Mouse (Mus musculus): ENCODE measurements at regions not wholly inside any gene's neighbourhood (a gene's known extent, or its start where the extent isn't known, plus 50 kb on each side); places are given as distances from the start of the nearest gene placed in this dataset.

- no peak overlapping the region for H3K4me2 ChIP-seq (ENCODE audit: low read depth)
- WGBS: 70% methylated on average over 2 of the region's 2 CpGs
- H3K9me3 ChIP-seq (ENCODE audit: low read length): no peaks in the 10 kb centered on the region
- no peaks in the 10 kb centered on the region for H3K27me3 ChIP-seq (ENCODE audit: insufficient read depth, low read length)
- DNase-seq: no peak
- no peak for ATAC-seq
- no peak for TF ChIP-seq CTCF (IDR thresholded peaks at IDR 0.05; ENCODE audit: low read depth)
- no peak overlapping the region for H3K27ac ChIP-seq (ENCODE audit: low read depth, low read length)
- no peak overlapping the region for H3K4me3 ChIP-seq (ENCODE audit: low read depth, low read length)
- no peak overlapping the region for H3K9ac ChIP-seq
- H3K4me1 ChIP-seq (ENCODE audit: insufficient read depth): no peaks in the 10 kb centered on the region
- H3K36me3 ChIP-seq (ENCODE audit: insufficient read depth): no peaks in the 10 kb centered on the region
These were observed 131.9 kb downstream of the Diras2 start for GRCm38 (mm10) chr13:52399143-52399542.

GRCm38 (mm10) chr13:52403805-52404204 lies 127.3 kb downstream of the Diras2 start:
- Histone ChIP-seq H3K36me3 (ENCODE audit: insufficient read depth) (no peaks in the 10 kb centered on the region), H3K27me3 (ENCODE audit: insufficient read depth, low read length) (no peaks in the 10 kb centered on the region), H3K27ac (ENCODE audit: low read depth, low read length) (no peak overlapping the region), H3K4me3 (ENCODE audit: low read depth, low read length) (no peak overlapping the region), H3K9me3 (ENCODE audit: low read length) (no peaks in the 10 kb centered on the region), H3K4me2 (ENCODE audit: low read depth) (no peak overlapping the region), H3K9ac (no peak overlapping the region), H3K4me1 (ENCODE audit: insufficient read depth) (no peaks in the 10 kb centered on the region)
- 32% methylated on average over 3 of the region's 3 CpGs for WGBS
- DNase-seq (no peak), ATAC-seq (no peak)
- no peak for TF ChIP-seq CTCF (IDR thresholded peaks at IDR 0.05; ENCODE audit: low read depth)

GRCm38 (mm10) chr13:52416301-52416700 lies 114.8 kb downstream of the Diras2 start:
- WGBS: 31% methylated on average over 1 of the region's 1 CpGs
- Histone ChIP-seq H3K4me1 (ENCODE audit: insufficient read depth) (no peaks in the 10 kb centered on the region), H3K36me3 (ENCODE audit: insufficient read depth) (no peaks in the 10 kb centered on the region), H3K9ac (no peak overlapping the region), H3K27me3 (ENCODE audit: insufficient read depth, low read length) (no peaks in the 10 kb centered on the region), H3K4me2 (ENCODE audit: low read depth) (no peak overlapping the region), H3K27ac (ENCODE audit: low read depth, low read length) (no peak overlapping the region), H3K9me3 (ENCODE audit: low read length) (peaks cover 7% of the 10 kb centered on the region; the same call in 1 of the 2 replicates), H3K4me3 (ENCODE audit: low read depth, low read length) (no peak overlapping the region)
- ATAC-seq (no peak), DNase-seq (no peak)
- TF ChIP-seq CTCF (IDR thresholded peaks at IDR 0.05; ENCODE audit: low read depth): no peak

GRCm38 (mm10) chr13:52422456-52422855 lies 108.6 kb downstream of the Diras2 start:
- DNase-seq: no peak
- H3K27me3 ChIP-seq (ENCODE audit: insufficient read depth, low read length): no peaks in the 10 kb centered on the region
- no peak overlapping the region for H3K4me3 ChIP-seq (ENCODE audit: low read depth, low read length)
- no peaks in the 10 kb centered on the region for H3K4me1 ChIP-seq (ENCODE audit: insufficient read depth)
- WGBS: 87% methylated on average over 3 of the region's 3 CpGs
- TF ChIP-seq CTCF (IDR thresholded peaks at IDR 0.05; ENCODE audit: low read depth): no peak
- no peak overlapping the region for H3K9ac ChIP-seq
- H3K4me2 ChIP-seq (ENCODE audit: low read depth): no peak overlapping the region
- no peak for ATAC-seq
- no peaks in the 10 kb centered on the region for H3K9me3 ChIP-seq (ENCODE audit: low read length)
- H3K36me3 ChIP-seq (ENCODE audit: insufficient read depth): no peaks in the 10 kb centered on the region
- no peak overlapping the region for H3K27ac ChIP-seq (ENCODE audit: low read depth, low read length)

DNA sequence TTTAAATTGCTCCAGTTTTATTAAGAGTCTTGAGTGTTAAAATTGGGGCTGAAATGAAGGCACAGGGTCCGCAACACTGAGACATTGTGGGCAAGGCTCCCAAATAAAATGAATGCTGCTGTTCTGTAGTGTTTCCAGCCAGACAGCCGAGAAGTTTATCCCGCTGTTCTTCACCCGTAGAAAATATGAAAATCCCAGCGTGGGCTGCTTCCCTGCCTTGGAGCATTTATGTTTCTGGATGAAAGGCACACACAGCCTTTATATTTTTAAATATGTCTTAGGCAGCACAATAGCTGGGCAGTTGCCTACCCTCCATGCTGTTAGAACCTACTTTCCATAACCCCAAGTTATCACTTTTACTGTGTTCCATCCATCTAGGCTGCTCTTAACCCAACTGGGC lies 102.6 kb downstream of the Diras2 start:
- Histone ChIP-seq H3K27ac (ENCODE audit: low read depth, low read length) (no peak overlapping the region), H3K4me1 (ENCODE audit: insufficient read depth) (no peaks in the 10 kb centered on the region), H3K9ac (no peak overlapping the region), H3K9me3 (ENCODE audit: low read length) (no peaks in the 10 kb centered on the region), H3K36me3 (ENCODE audit: insufficient read depth) (no peaks in the 10 kb centered on the region), H3K27me3 (ENCODE audit: insufficient read depth, low read length) (no peaks in the 10 kb centered on the region), H3K4me2 (ENCODE audit: low read depth) (no peak overlapping the region), H3K4me3 (ENCODE audit: low read depth, low read length) (no peak overlapping the region)
- DNase-seq: no peak
- no peak for ATAC-seq
- 72% methylated on average over 5 of the region's 5 CpGs for WGBS
- TF ChIP-seq CTCF (IDR thresholded peaks at IDR 0.05; ENCODE audit: low read depth): no peak

GRCm38 (mm10) chr13:52436756-52437155 lies 94.3 kb downstream of the Diras2 start:
- 78% methylated on average over 8 of the region's 8 CpGs for WGBS

GRCm38 (mm10) chr13:52445513-52445912 lies 85.6 kb downstream of the Diras2 start:
- no peak overlapping the region for H3K4me3 ChIP-seq (ENCODE audit: low read depth, low read length)
- 63% methylated on average over 10 of the region's 10 CpGs for WGBS
- H3K9me3 ChIP-seq (ENCODE audit: low read length): no peaks in the 10 kb centered on the region
- H3K36me3 ChIP-seq (ENCODE audit: insufficient read depth): no peaks in the 10 kb centered on the region
- no peak for TF ChIP-seq CTCF (IDR thresholded peaks at IDR 0.05; ENCODE audit: low read depth)
- DNase-seq: peak; percentile 61
- peak; percentile 61 for ATAC-seq
- H3K9ac ChIP-seq: no peak overlapping the region
- H3K27me3 ChIP-seq (ENCODE audit: insufficient read depth, low read length): no peaks in the 10 kb centered on the region
- H3K4me1 ChIP-seq (ENCODE audit: insufficient read depth): 0 out of 2 replicates have a peak, but pooled peaks cover 5% of the 10 kb centered on the region
- no peak overlapping the region for H3K4me2 ChIP-seq (ENCODE audit: low read depth)
- 0 out of 2 replicates have a peak overlapping the region, but pooled peaks have one; percentile 1 for H3K27ac ChIP-seq (ENCODE audit: low read depth, low read length)

More at GRCm38 (mm10) chr13:52436756-52437155, 94.3 kb downstream of the Diras2 start:
- Histone ChIP-seq H3K36me3 (ENCODE audit: insufficient read depth) (no peaks in the 10 kb centered on the region), H3K27ac (ENCODE audit: low read depth, low read length) (no peak overlapping the region), H3K4me2 (ENCODE audit: low read depth) (no peak overlapping the region), H3K9ac (no peak overlapping the region), H3K4me1 (ENCODE audit: insufficient read depth) (no peaks in the 10 kb centered on the region), H3K27me3 (ENCODE audit: insufficient read depth, low read length) (no peaks in the 10 kb centered on the region), H3K4me3 (ENCODE audit: low read depth, low read length) (no peak overlapping the region), H3K9me3 (ENCODE audit: low read length) (no peaks in the 10 kb centered on the region)
- TF ChIP-seq CTCF (IDR thresholded peaks at IDR 0.05; ENCODE audit: low read depth): no peak
- ATAC-seq (no peak), DNase-seq (no peak)
